Mouse (Mus musculus): ENCODE results near the gene Fam189a1. TPM values are rescaled to one million over a fixed set of nuclear protein-coding genes. Genes with fewer than 3 reads are reported as not detected.
A peak's percentile ranks its signal among the peaks of the same experiment; 100 is the strongest.

Gene Fam189a1
- polyA plus RNA-seq, 1 experiment from 2014 or later, result 0.26 TPM

GRCm38 (mm10) chr7:64962128-64962527 lies 194.2 kb downstream of the Fam189a1 start:
- H3K36me3 ChIP-seq (ENCODE audit: control insufficient read depth, insufficient read depth), result no peaks in the 10 kb centered on the region
- H3K4me1 ChIP-seq (ENCODE audit: control insufficient read depth, insufficient read depth, low read length), result no peaks in the 10 kb centered on the region
- no peaks in the 10 kb centered on the region for H3K9me3 ChIP-seq (replicated peaks; ENCODE audit: control insufficient read depth, low read length)
- H3K27ac ChIP-seq (ENCODE audit: low read length), result no peak overlapping the region
- no peak overlapping the region for H3K4me2 ChIP-seq (ENCODE audit: low read depth, low read length)
- H3K4me3 ChIP-seq (ENCODE audit: low read length), result no peak overlapping the region
- 67% methylated on average over 3 of the region's 3 CpGs for WGBS
- no peak for ATAC-seq (replicated peaks; ENCODE audit: extremely low read depth, insufficient read depth, low FRiP score)
- H3K27me3 ChIP-seq (ENCODE audit: control insufficient read depth, insufficient read depth, low read length), result no peaks in the 10 kb centered on the region
- no peak overlapping the region for H3K9ac ChIP-seq (ENCODE audit: low read length)

GRCm38 (mm10) chr7:64959087-64959486 lies 197.3 kb downstream of the Fam189a1 start:
- H3K4me2 ChIP-seq (ENCODE audit: low read depth, low read length), result peak overlapping the region; percentile 5; the same call in 1 of the 2 replicates
- H3K27me3 ChIP-seq (ENCODE audit: control insufficient read depth, insufficient read depth, low read length), result no peaks in the 10 kb centered on the region
- H3K9me3 ChIP-seq (replicated peaks; ENCODE audit: control insufficient read depth, low read length), result no peaks in the 10 kb centered on the region
- H3K9ac ChIP-seq (ENCODE audit: low read length), result no peak overlapping the region
- ATAC-seq (replicated peaks; ENCODE audit: extremely low read depth, insufficient read depth, low FRiP score), result no peak
- H3K27ac ChIP-seq (ENCODE audit: low read length), result no peak overlapping the region
- WGBS, result 43% methylated on average over 6 of the region's 6 CpGs
- H3K36me3 ChIP-seq (ENCODE audit: control insufficient read depth, insufficient read depth), result no peaks in the 10 kb centered on the region
- no peaks in the 10 kb centered on the region for H3K4me1 ChIP-seq (ENCODE audit: control insufficient read depth, insufficient read depth, low read length)
- no peak overlapping the region for H3K4me3 ChIP-seq (ENCODE audit: low read length)

GRCm38 (mm10) chr7:64952181-64952580 lies 204.2 kb downstream of the Fam189a1 start:
- Histone ChIP-seq H3K9me3 (replicated peaks; ENCODE audit: control insufficient read depth, low read length) (no peaks in the 10 kb centered on the region), H3K4me1 (ENCODE audit: control insufficient read depth, insufficient read depth, low read length) (no peaks in the 10 kb centered on the region), H3K4me2 (ENCODE audit: low read depth, low read length) (no peak overlapping the region), H3K27ac (ENCODE audit: low read length) (no peak overlapping the region), H3K27me3 (ENCODE audit: control insufficient read depth, insufficient read depth, low read length) (no peaks in the 10 kb centered on the region), H3K36me3 (ENCODE audit: control insufficient read depth, insufficient read depth) (no peaks in the 10 kb centered on the region), H3K9ac (ENCODE audit: low read length) (no peak overlapping the region), H3K4me3 (ENCODE audit: low read length) (no peak overlapping the region)
- 39% methylated on average over 2 of the region's 2 CpGs for WGBS
- ATAC-seq (replicated peaks; ENCODE audit: extremely low read depth, insufficient read depth, low FRiP score), result no peak

- no peaks in the 10 kb centered on the region for H3K36me3 ChIP-seq (ENCODE audit: control insufficient read depth, insufficient read depth)
- no peaks in the 10 kb centered on the region for H3K27me3 ChIP-seq (ENCODE audit: control insufficient read depth, insufficient read depth, low read length)
- H3K4me1 ChIP-seq (ENCODE audit: control insufficient read depth, insufficient read depth, low read length), result no peaks in the 10 kb centered on the region
- WGBS, result 44% methylated on average over 2 of the region's 2 CpGs
- no peaks in the 10 kb centered on the region for H3K9me3 ChIP-seq (replicated peaks; ENCODE audit: control insufficient read depth, low read length)
- H3K4me3 ChIP-seq (ENCODE audit: low read length), result no peak overlapping the region
- no peak overlapping the region for H3K27ac ChIP-seq (ENCODE audit: low read length)
- ATAC-seq (replicated peaks; ENCODE audit: extremely low read depth, insufficient read depth, low FRiP score), result no peak
- no peak overlapping the region for H3K4me2 ChIP-seq (ENCODE audit: low read depth, low read length)
- no peak overlapping the region for H3K9ac ChIP-seq (ENCODE audit: low read length)
Observed at GRCm38 (mm10) chr7:64950771-64951099, 205.6 kb downstream of the Fam189a1 start.

- Histone ChIP-seq H3K9ac (ENCODE audit: low read length) (no peak overlapping the region), H3K4me1 (ENCODE audit: control insufficient read depth, insufficient read depth, low read length) (no peaks in the 10 kb centered on the region), H3K27ac (ENCODE audit: low read length) (no peak overlapping the region), H3K4me2 (ENCODE audit: low read depth, low read length) (no peak overlapping the region), H3K9me3 (replicated peaks; ENCODE audit: control insufficient read depth, low read length) (no peaks in the 10 kb centered on the region), H3K36me3 (ENCODE audit: control insufficient read depth, insufficient read depth) (no peaks in the 10 kb centered on the region), H3K27me3 (ENCODE audit: control insufficient read depth, insufficient read depth, low read length) (no peaks in the 10 kb centered on the region), H3K4me3 (ENCODE audit: low read length) (no peak overlapping the region)
- 44% methylated on average over 12 of the region's 12 CpGs for WGBS
- no peak for ATAC-seq (replicated peaks; ENCODE audit: extremely low read depth, insufficient read depth, low FRiP score)
Observed at GRCm38 (mm10) chr7:64949910-64950770, 206.2 kb downstream of the Fam189a1 start.

- Histone ChIP-seq H3K27me3 (ENCODE audit: control insufficient read depth, insufficient read depth, low read length) (no peaks in the 10 kb centered on the region), H3K9ac (ENCODE audit: low read length) (no peak overlapping the region), H3K4me1 (ENCODE audit: control insufficient read depth, insufficient read depth, low read length) (no peaks in the 10 kb centered on the region), H3K4me3 (ENCODE audit: low read length) (no peak overlapping the region), H3K9me3 (replicated peaks; ENCODE audit: control insufficient read depth, low read length) (no peaks in the 10 kb centered on the region), H3K27ac (ENCODE audit: low read length) (no peak overlapping the region), H3K36me3 (ENCODE audit: control insufficient read depth, insufficient read depth) (no peaks in the 10 kb centered on the region), H3K4me2 (ENCODE audit: low read depth, low read length) (no peak overlapping the region)
- ATAC-seq (replicated peaks; ENCODE audit: extremely low read depth, insufficient read depth, low FRiP score), result no peak
- 54% methylated on average over 1 of the region's 1 CpGs for WGBS
Observed at GRCm38 (mm10) chr7:64949465-64949864, 206.9 kb downstream of the Fam189a1 start.

- Histone ChIP-seq H3K4me2 (ENCODE audit: low read depth, low read length) (no peak overlapping the region), H3K4me1 (ENCODE audit: control insufficient read depth, insufficient read depth, low read length) (no peaks in the 10 kb centered on the region), H3K27ac (ENCODE audit: low read length) (no peak overlapping the region), H3K9ac (ENCODE audit: low read length) (no peak overlapping the region), H3K36me3 (ENCODE audit: control insufficient read depth, insufficient read depth) (no peaks in the 10 kb centered on the region), H3K27me3 (ENCODE audit: control insufficient read depth, insufficient read depth, low read length) (no peaks in the 10 kb centered on the region), H3K4me3 (ENCODE audit: low read length) (no peak overlapping the region), H3K9me3 (replicated peaks; ENCODE audit: control insufficient read depth, low read length) (no peaks in the 10 kb centered on the region)
- no peak for ATAC-seq (replicated peaks; ENCODE audit: extremely low read depth, insufficient read depth, low FRiP score)
- WGBS, result 75% methylated on average over 5 of the region's 5 CpGs
Observed at GRCm38 (mm10) chr7:64944686-64945085, 211.7 kb downstream of the Fam189a1 start.

GRCm38 (mm10) chr7:64944175-64944574 lies 212.2 kb downstream of the Fam189a1 start:
- Histone ChIP-seq H3K9me3 (replicated peaks; ENCODE audit: control insufficient read depth, low read length) (no peaks in the 10 kb centered on the region), H3K9ac (ENCODE audit: low read length) (no peak overlapping the region), H3K36me3 (ENCODE audit: control insufficient read depth, insufficient read depth) (no peaks in the 10 kb centered on the region), H3K27me3 (ENCODE audit: control insufficient read depth, insufficient read depth, low read length) (no peaks in the 10 kb centered on the region), H3K4me1 (ENCODE audit: control insufficient read depth, insufficient read depth, low read length) (no peaks in the 10 kb centered on the region), H3K27ac (ENCODE audit: low read length) (no peak overlapping the region), H3K4me3 (ENCODE audit: low read length) (no peak overlapping the region), H3K4me2 (ENCODE audit: low read depth, low read length) (no peak overlapping the region)
- 84% methylated on average over 8 of the region's 8 CpGs for WGBS
- no peak for ATAC-seq (replicated peaks; ENCODE audit: extremely low read depth, insufficient read depth, low FRiP score)

- no peak overlapping the region for H3K4me2 ChIP-seq (ENCODE audit: low read depth, low read length)
- H3K4me1 ChIP-seq (ENCODE audit: control insufficient read depth, insufficient read depth, low read length), result no peaks in the 10 kb centered on the region
- no peak for ATAC-seq (replicated peaks; ENCODE audit: extremely low read depth, insufficient read depth, low FRiP score)
- no peaks in the 10 kb centered on the region for H3K9me3 ChIP-seq (replicated peaks; ENCODE audit: control insufficient read depth, low read length)
- H3K27ac ChIP-seq (ENCODE audit: low read length), result no peak overlapping the region
- H3K4me3 ChIP-seq (ENCODE audit: low read length), result no peak overlapping the region
- 56% methylated on average over 4 of the region's 4 CpGs for WGBS
- H3K36me3 ChIP-seq (ENCODE audit: control insufficient read depth, insufficient read depth), result no peaks in the 10 kb centered on the region
- H3K9ac ChIP-seq (ENCODE audit: low read length), result no peak overlapping the region
- no peaks in the 10 kb centered on the region for H3K27me3 ChIP-seq (ENCODE audit: control insufficient read depth, insufficient read depth, low read length)
Observed at GRCm38 (mm10) chr7:64936927-64937326, 219.4 kb downstream of the Fam189a1 start.

Measured in heart, embryonic 16.5 days (tissue).